28 mouse cellular contexts compared by ENCODE assay signal in genomic region chr13:9451952-9452351, GRCm38 (mm10).
DNase-seq lines count a peak whose midpoint lies in the region; ATAC-seq and TF ChIP-seq lines count a peak whose summit lies in the region.
"Had no signal": no experiment of that assay in that cellular context is flagged by ENCODE, and none has a peak within 500 bp of the region (broad histone marks: within the 10 kb centered on the region; RNA-seq: fewer than 3 reads in every experiment).

No protein-coding gene starts in this region.

- H3K27me3 ChIP-seq in heart, embryonic 10.5 days (ENCODE audit: insufficient read depth, poor library complexity, severe bottlenecking): no peaks in the 10 kb centered on the region
- no peaks in the 10 kb centered on the region for H3K27me3 ChIP-seq in heart, embryonic 12.5 days (replicated peaks)
- H3K27me3 ChIP-seq in heart, embryonic 15.5 days: no peaks in the 10 kb centered on the region
- no peaks in the 10 kb centered on the region for H3K27me3 ChIP-seq in midbrain, embryonic 11.5 days (ENCODE audit: control insufficient read depth, insufficient read depth, low read length)
- H3K27me3 ChIP-seq: CH12.LX; embryonic facial prominence, embryonic 13.5 days; forebrain, embryonic 12.5 days; forebrain, embryonic 15.5 days; hindbrain, embryonic 12.5 days; hindbrain, embryonic 15.5 days had no signal

- TF ChIP-seq CTCF in layer of hippocampus, adult 2 months (conservative IDR thresholded peaks at IDR 0.05): no peak

- ATAC-seq in heart, embryonic 12.5 days (ENCODE audit: insufficient number of reproducible peaks, low FRiP score): no peak
- no peak for ATAC-seq in heart, embryonic 15.5 days (replicated peaks; ENCODE audit: insufficient number of reproducible peaks, insufficient read depth, low FRiP score, low read depth)
- ATAC-seq in midbrain, embryonic 11.5 days (ENCODE audit: low FRiP score): no peak
- ATAC-seq: forebrain, embryonic 15.5 days; intestine, postnatal 0 days had no signal

- intact Hi-C loops in heart, postnatal 14 days (cut with DNase I): no loop called here

- no peak overlapping the region for H3K4me3 ChIP-seq in heart, embryonic 10.5 days
- H3K4me3 ChIP-seq in heart, embryonic 12.5 days: no peak overlapping the region
- no peak overlapping the region for H3K4me3 ChIP-seq in heart, embryonic 15.5 days
- H3K4me3 ChIP-seq in layer of hippocampus, adult 2 months: no peak overlapping the region
- no peak overlapping the region for H3K4me3 ChIP-seq in midbrain, embryonic 11.5 days (ENCODE audit: low read depth, low read length)
- H3K4me3 ChIP-seq: embryonic facial prominence, embryonic 10.5 days; embryonic facial prominence, embryonic 13.5 days; erythroblast, embryonic 14.5 days; forebrain, embryonic 12.5 days; forebrain, embryonic 15.5 days; hindbrain, embryonic 12.5 days; hindbrain, embryonic 15.5 days had no signal

- H3K36me3 ChIP-seq in heart, embryonic 10.5 days: no peaks in the 10 kb centered on the region
- H3K36me3 ChIP-seq in heart, embryonic 12.5 days: no peaks in the 10 kb centered on the region
- H3K36me3 ChIP-seq in heart, embryonic 15.5 days: no peaks in the 10 kb centered on the region
- no peaks in the 10 kb centered on the region for H3K36me3 ChIP-seq in midbrain, embryonic 11.5 days (ENCODE audit: control insufficient read depth, insufficient read depth, low read length)
- H3K36me3 ChIP-seq: embryonic facial prominence, embryonic 10.5 days; embryonic facial prominence, embryonic 13.5 days; forebrain, embryonic 12.5 days; forebrain, embryonic 15.5 days; G1E; hindbrain, embryonic 12.5 days; hindbrain, embryonic 15.5 days had no signal

- no peaks in the 10 kb centered on the region for H3K9me3 ChIP-seq in heart, embryonic 10.5 days
- no peaks in the 10 kb centered on the region for H3K9me3 ChIP-seq in heart, embryonic 12.5 days (replicated peaks)
- no peaks in the 10 kb centered on the region for H3K9me3 ChIP-seq in heart, embryonic 15.5 days (replicated peaks)
- no peaks in the 10 kb centered on the region for H3K9me3 ChIP-seq in midbrain, embryonic 11.5 days (ENCODE audit: control insufficient read depth, low read length)
- H3K9me3 ChIP-seq: embryonic facial prominence, embryonic 10.5 days; embryonic facial prominence, embryonic 13.5 days; forebrain, embryonic 12.5 days; forebrain, embryonic 15.5 days; G1E; hindbrain, embryonic 12.5 days; hindbrain, embryonic 15.5 days had no signal

- 75% methylated on average over 3 of the region's 3 CpGs for WGBS in heart, embryonic 10.5 days
- 60% methylated on average over 3 of the region's 3 CpGs for WGBS in heart, embryonic 12.5 days
- WGBS in heart, embryonic 15.5 days: 58% methylated on average over 3 of the region's 3 CpGs
- 84% methylated on average over 3 of the region's 3 CpGs for WGBS in midbrain, embryonic 11.5 days

- peaks cover 35% of the 10 kb centered on the region; the same call in 1 of the 2 replicates for H3K4me1 ChIP-seq in heart, embryonic 10.5 days
- peaks cover 39% of the 10 kb centered on the region for H3K4me1 ChIP-seq in heart, embryonic 12.5 days (replicated peaks)
- H3K4me1 ChIP-seq in heart, embryonic 15.5 days (replicated peaks): peaks cover 46% of the 10 kb centered on the region
- peaks cover 2% of the 10 kb centered on the region; the same call in 1 of the 2 replicates for H3K4me1 ChIP-seq in midbrain, embryonic 11.5 days (ENCODE audit: control insufficient read depth, insufficient read depth, low read length)
- H3K4me1 ChIP-seq: forebrain, embryonic 15.5 days had no signal

- no peak overlapping the region for H3K4me2 ChIP-seq in heart, embryonic 12.5 days
- H3K4me2 ChIP-seq in heart, embryonic 15.5 days: no peak overlapping the region
- H3K4me2 ChIP-seq in midbrain, embryonic 11.5 days: no peak overlapping the region
- H3K4me2 ChIP-seq: embryonic facial prominence, embryonic 13.5 days; forebrain, embryonic 12.5 days; forebrain, embryonic 15.5 days; hindbrain, embryonic 12.5 days; hindbrain, embryonic 15.5 days had no signal

- H3K9ac ChIP-seq in heart, embryonic 12.5 days: no peak overlapping the region
- no peak overlapping the region for H3K9ac ChIP-seq in heart, embryonic 15.5 days
- H3K9ac ChIP-seq in midbrain, embryonic 11.5 days (ENCODE audit: low read length): no peak overlapping the region
- H3K9ac ChIP-seq: embryonic facial prominence, embryonic 13.5 days; forebrain, embryonic 12.5 days; forebrain, embryonic 15.5 days; hindbrain, embryonic 12.5 days; hindbrain, embryonic 15.5 days had no signal

- DNase-seq in heart, embryonic 10.5 days (ENCODE audit: low spot score): no peak
- no peak for DNase-seq in heart, postnatal 14 days
- no peak for DNase-seq in layer of hippocampus, adult 2 months (ENCODE audit: low spot score in 2 of 2)
- no peak for DNase-seq in layer of hippocampus, postnatal 36 days
- DNase-seq in midbrain, embryonic 11.5 days (ENCODE audit: low spot score, missing footprints): no peak
- DNase-seq: adrenal gland, adult 2 months; adrenal gland, postnatal 14 days; B cell, adult 2 months; cerebellum, adult 11-12 months; cerebellum, adult 8-10 months; cerebellum, postnatal 10 days; cerebellum, postnatal 36 days; embryo, embryonic 11 days; gastrocnemius, postnatal 25 days; heart, postnatal 10 days; kidney, adult 2 months had no signal

- peak overlapping the region; percentile 16; the same call in 1 of the 2 replicates for H3K27ac ChIP-seq in heart, embryonic 10.5 days
- H3K27ac ChIP-seq in heart, embryonic 12.5 days (ENCODE audit: poor library complexity, severe bottlenecking): no peak overlapping the region
- peak overlapping the region; percentile 20; the same call in 1 of the 2 replicates for H3K27ac ChIP-seq in heart, embryonic 15.5 days
- peak overlapping the region; percentile 32; the same call in 1 of the 2 replicates for H3K27ac ChIP-seq in layer of hippocampus, adult 2 months
- H3K27ac ChIP-seq in midbrain, embryonic 11.5 days (ENCODE audit: low read depth, low read length): no peak overlapping the region
- H3K27ac ChIP-seq: embryonic facial prominence, embryonic 10.5 days; embryonic facial prominence, embryonic 13.5 days; forebrain, embryonic 12.5 days; forebrain, embryonic 15.5 days; hindbrain, embryonic 12.5 days; hindbrain, embryonic 15.5 days had no signal

Comparison
In these comparisons a context has a peak if more than half of its experiments do, and no peak if none do; other contexts are left out.
1. H3K27ac ChIP-seq: peak in heart, embryonic 10.5 days (single experiment), heart, embryonic 15.5 days (single experiment) and layer of hippocampus, adult 2 months (single experiment); none in heart, embryonic 12.5 days (single experiment) and midbrain, embryonic 11.5 days (single experiment).